Mouse (Mus musculus) liver, adult 2 months (tissue): ENCODE data around the gene Eral1. TPM values are rescaled to one million over a fixed set of nuclear protein-coding genes. Genes with fewer than 3 reads are reported as not detected.

ENCODE experiments used
- DNase-seq: peaks from one replicate; pipeline ENCODE4 v3.0.0-alpha.2; 2011; ENCODE audit warnings: low read depth, low spot score; ENCODE audit errors: extremely low read depth
- H3K27ac ChIP-seq: fragments of 200-500 bp; replicated peaks from 2 replicates; pipeline ENCODE4 v1.5.1; 2012; ENCODE audit warnings: low read depth, mild to moderate bottlenecking, control low read depth, inconsistent platforms, low read length; ENCODE audit not compliant: insufficient read depth
- H3K27me3 ChIP-seq: fragments of 200-500 bp; 2 replicates; pipeline ENCODE4 v1.6.1; 2012; ENCODE audit warnings: mild to moderate bottlenecking, moderate library complexity, low read length, inconsistent platforms; ENCODE audit not compliant: control insufficient read depth, insufficient read depth
- H3K36me3 ChIP-seq: fragments of 200-500 bp; 2 replicates; pipeline ENCODE4 v1.6.1; 2012; ENCODE audit warnings: low read length, inconsistent platforms; ENCODE audit not compliant: control insufficient read depth, insufficient read depth
- H3K4me1 ChIP-seq: fragments of 200-500 bp; 2 replicates; pipeline ENCODE4 v1.6.1; 2011; ENCODE audit warnings: low read length; ENCODE audit not compliant: control insufficient read depth, insufficient read depth
- H3K4me3 ChIP-seq: fragments of 200-500 bp; 2 replicates; pipeline ENCODE4 v1.5.1; 2011; ENCODE audit warnings: low read depth, mild to moderate bottlenecking, control low read depth, low read length, moderate library complexity; ENCODE audit not compliant: insufficient read depth
- H3K79me2 ChIP-seq: fragments of 200-500 bp; 2 replicates; pipeline ENCODE4 v1.6.1; 2012; ENCODE audit warnings: inconsistent platforms, mild to moderate bottlenecking, low read length, moderate library complexity; ENCODE audit not compliant: control insufficient read depth, insufficient read depth
- H3K9ac ChIP-seq: fragments of 200-500 bp; 2 replicates; pipeline ENCODE4 v1.6.1; 2012; ENCODE audit warnings: low read depth, mild to moderate bottlenecking, control low read depth, inconsistent platforms, low read length
- CTCF ChIP-seq: fragments of 200-500 bp; IDR thresholded peaks from 2 replicates; pipeline ENCODE4 v1.5.1; 2011; ENCODE audit warnings: low read depth, low read length, control low read depth
- POLR2A ChIP-seq: fragments of 200-500 bp; IDR thresholded peaks from 2 replicates; pipeline ENCODE4 v1.6.1; 2011; ENCODE audit warnings: low read length, control low read depth; ENCODE audit not compliant: insufficient read depth; ENCODE audit errors: extremely low read depth
- WGBS: fragments of 180-500 bp; shearing (Covaris S2); methylation state at CpG from one replicate; pipeline ENCODE4 v1.1.7; 2018; 5-methylcytosine and 5-hydroxymethylcytosine counted together
- polyA plus RNA-seq: library from polyadenylated mRNA; depleted of rRNA; stranded (reverse); fragments of >200 nt; gene quantifications from 2 replicates; pipeline ENCODE4 v1.2.3, GENCODE M21; 2012; rRNA removed
- total RNA-seq: library from RNA; depleted of rRNA; stranded (reverse); fragments of >200 nt; gene quantifications from 2 replicates; pipeline ENCODE4 v1.2.3, GENCODE M21; 2014; rRNA removed

The Eral1 gene
- total RNA-seq = 16.4 and 18.2 TPM in 2 replicates
- polyA plus RNA-seq = 25.2 and 27.2 TPM in 2 replicates

GRCm38 (mm10) chr11:78079961-78080921, at the start of gene Eral1:
Eral1 (minus strand) TSS chr11:78080383.
- H3K79me2 ChIP-seq = no peaks in the 10 kb centered on the region; the same call in 1 of the 2 replicates
- H3K4me1 ChIP-seq = no peaks in the 10 kb centered on the region
- H3K27me3 ChIP-seq = no peaks in the 10 kb centered on the region
- H3K27ac ChIP-seq = 0 out of 2 replicates have a peak within 1 kb of the TSS, but pooled peaks have one; percentile 14
- WGBS = 1% methylated on average over 42 of the region's 42 CpGs
- DNase-seq = peak; percentile 83
- no peak for TF ChIP-seq CTCF
- TF ChIP-seq POLR2A = peak; percentile 65; the same call in 1 of the 2 replicates
- peaks cover 13% of the 10 kb centered on the region; the same call in 1 of the 2 replicates for H3K36me3 ChIP-seq
- H3K9ac ChIP-seq = peak within 1 kb of the TSS; percentile 86
- peak within 1 kb of the TSS; percentile 93 for H3K4me3 ChIP-seq

- Histone ChIP-seq H3K27me3 (no peaks in the 10 kb centered on the region), H3K9ac (no peak overlapping the region), H3K27ac (no peak overlapping the region; the same call in 1 of the 2 replicates), H3K36me3 (no peaks in the 10 kb centered on the region), H3K79me2 (peaks cover 68% of the 10 kb centered on the region), H3K4me1 (peaks cover 30% of the 10 kb centered on the region), H3K4me3 (no peak overlapping the region)
- 45% methylated on average over 8 of the region's 8 CpGs for WGBS
- no peak for TF ChIP-seq CTCF
- DNase-seq = no peak
Measured at GRCm38 (mm10) chr11:78129458-78129857, 49.3 kb upstream of the Eral1 start.

GRCm38 (mm10) chr11:78126739-78127138, 46.6 kb upstream of the Eral1 start:
- Histone ChIP-seq H3K4me1 (peaks cover 12% of the 10 kb centered on the region), H3K4me3 (no peak overlapping the region), H3K36me3 (no peaks in the 10 kb centered on the region), H3K79me2 (peaks cover 59% of the 10 kb centered on the region), H3K9ac (no peak overlapping the region), H3K27ac (no peak overlapping the region), H3K27me3 (no peaks in the 10 kb centered on the region)
- 60% methylated on average over 4 of the region's 4 CpGs for WGBS
- no peak for DNase-seq
- TF ChIP-seq CTCF = no peak

DNA sequence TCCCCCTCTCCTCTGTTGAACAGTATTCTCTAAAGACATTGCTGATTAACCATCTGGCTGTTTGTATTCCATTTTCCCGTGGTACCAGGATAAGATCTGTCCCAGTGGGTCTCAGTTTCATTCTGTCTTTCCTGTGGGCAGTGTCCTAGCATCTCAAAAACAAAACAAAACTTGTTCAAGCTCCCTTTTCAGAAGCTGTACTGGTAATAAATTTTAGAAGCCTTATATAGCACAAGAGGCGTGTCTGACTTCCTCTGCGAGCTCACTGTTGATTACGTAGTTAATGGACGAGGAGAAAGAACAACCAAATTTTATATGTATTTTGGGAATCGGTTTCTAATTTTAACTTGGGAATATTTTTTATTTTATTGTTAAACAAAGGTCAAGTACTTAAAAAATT, 45.5 kb upstream of the Eral1 start:
- peaks cover 21% of the 10 kb centered on the region for H3K4me1 ChIP-seq
- 62% methylated on average over 6 of the region's 6 CpGs for WGBS
- no peaks in the 10 kb centered on the region for H3K27me3 ChIP-seq
- no peak overlapping the region for H3K4me3 ChIP-seq
- no peaks in the 10 kb centered on the region for H3K36me3 ChIP-seq
- no peak overlapping the region for H3K27ac ChIP-seq
- no peak for DNase-seq
- no peak overlapping the region for H3K9ac ChIP-seq
- no peak for TF ChIP-seq POLR2A
- TF ChIP-seq CTCF = no peak
- peaks cover 57% of the 10 kb centered on the region for H3K79me2 ChIP-seq

DNA sequence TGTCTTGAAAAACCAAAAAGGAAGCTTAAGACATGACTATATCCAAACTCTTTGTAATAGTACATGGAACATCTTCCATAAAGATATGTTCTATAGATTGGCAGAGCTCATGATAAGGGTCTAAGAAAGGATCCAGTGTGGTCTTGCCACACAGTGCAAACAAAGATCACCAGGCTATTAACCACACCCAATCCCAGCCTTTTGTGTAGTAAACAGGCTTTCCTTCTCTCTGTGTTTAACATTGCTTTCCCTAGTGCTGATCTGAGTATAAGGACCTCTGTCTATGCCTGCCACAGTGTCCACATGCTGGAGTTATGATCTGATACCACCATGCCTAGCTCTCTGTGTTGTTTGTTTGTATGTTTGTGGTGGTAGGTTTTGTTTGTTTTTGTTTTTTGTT, 43.6 kb upstream of the Eral1 start:
- H3K4me3 ChIP-seq = no peak overlapping the region
- no peaks in the 10 kb centered on the region for H3K27me3 ChIP-seq
- peaks cover 44% of the 10 kb centered on the region for H3K79me2 ChIP-seq
- no peak overlapping the region for H3K9ac ChIP-seq
- H3K36me3 ChIP-seq = no peaks in the 10 kb centered on the region
- no peak overlapping the region for H3K27ac ChIP-seq
- TF ChIP-seq CTCF = no peak
- no peak for TF ChIP-seq POLR2A
- DNase-seq = no peak
- peaks cover 25% of the 10 kb centered on the region for H3K4me1 ChIP-seq

- no peak overlapping the region for H3K27ac ChIP-seq
- peaks cover 27% of the 10 kb centered on the region for H3K4me1 ChIP-seq
- 63% methylated on average over 4 of the region's 4 CpGs for WGBS
Measured at GRCm38 (mm10) chr11:78122815-78123214, 42.6 kb upstream of the Eral1 start.

More at GRCm38 (mm10) chr11:78122815-78123214, 42.6 kb upstream of the Eral1 start:
- H3K27me3 ChIP-seq = no peaks in the 10 kb centered on the region
- no peak for DNase-seq
- no peak overlapping the region for H3K9ac ChIP-seq
- no peak overlapping the region for H3K4me3 ChIP-seq
- no peaks in the 10 kb centered on the region for H3K36me3 ChIP-seq
- TF ChIP-seq POLR2A = no peak
- no peak for TF ChIP-seq CTCF
- H3K79me2 ChIP-seq = peaks cover 44% of the 10 kb centered on the region
